Mouse (Mus musculus) bone marrow macrophage, adult 2 months (primary cell): ENCODE data around the gene Rtl1.

Source experiments
- CTCF ChIP-seq: IDR thresholded peaks from 2 replicates; pipeline ENCODE4 v1.5.1; 2012; ENCODE audit warnings: low read depth, mild to moderate bottlenecking, low read length, moderate library complexity
- POLR2A ChIP-seq: IDR thresholded peaks from 2 replicates; pipeline ENCODE4 v1.6.1; 2012; ENCODE audit warnings: mild to moderate bottlenecking, low read depth, low read length, borderline replicate concordance

- no peak for TF ChIP-seq CTCF
- TF ChIP-seq POLR2A, result no peak
Observed at GRCm38 (mm10) chr12:109612392-109613385, 12.6 kb upstream of the Rtl1 start.
